8 mouse cellular contexts compared by ENCODE assay signal in the genomic region with DNA sequence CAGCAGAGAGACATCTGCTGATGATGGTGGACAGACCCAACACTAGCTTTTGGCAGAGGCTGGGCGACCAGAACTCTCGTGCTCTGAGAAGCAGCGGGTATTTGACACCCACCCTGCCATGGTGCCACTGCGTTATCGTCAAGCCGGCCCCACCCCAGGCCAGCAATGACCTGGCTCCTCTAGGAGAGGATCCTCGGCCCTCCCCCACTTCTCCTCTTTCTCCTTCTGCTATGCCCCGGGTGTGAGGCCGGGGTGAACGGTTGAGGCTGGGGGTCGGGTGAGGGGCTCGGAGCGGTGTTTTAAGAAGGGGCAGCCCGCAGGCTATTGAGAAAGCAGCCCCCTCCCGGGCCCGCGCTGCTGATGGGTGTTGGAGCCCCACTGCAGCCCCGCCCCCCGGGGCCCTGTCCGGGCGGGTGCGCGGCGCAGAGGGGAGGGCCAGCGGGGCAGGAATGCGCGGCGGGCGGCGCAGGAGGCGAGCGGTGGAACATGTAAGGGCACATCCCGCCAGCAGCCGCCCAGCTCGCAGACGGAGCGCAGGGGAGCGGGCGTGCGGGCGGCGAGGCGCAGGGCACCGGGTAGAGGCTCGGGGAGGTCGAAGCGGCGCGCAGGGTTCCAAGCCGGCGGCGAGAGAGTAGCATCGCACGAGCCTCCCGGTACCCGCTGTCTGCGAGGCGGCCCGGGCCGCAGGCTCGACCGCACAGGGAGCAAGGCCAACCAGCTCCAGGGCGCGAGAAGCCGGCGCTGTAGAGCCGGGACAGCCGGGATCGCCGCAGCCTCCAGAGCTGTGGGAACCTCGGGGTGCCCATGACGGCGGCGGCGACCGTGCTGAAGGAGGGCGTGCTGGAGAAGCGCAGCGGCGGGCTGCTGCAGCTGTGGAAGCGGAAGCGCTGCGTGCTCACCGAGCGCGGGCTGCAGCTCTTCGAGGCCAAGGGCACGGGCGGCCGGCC. TPM values are rescaled to one million over a fixed set of nuclear protein-coding genes. Genes with fewer than 3 reads are reported as not detected.
DNase-seq lines count a peak whose midpoint lies in the region; ATAC-seq and TF ChIP-seq lines count a peak whose summit lies in the region.

A gene (plus strand): TSS at position 475 of the 947 bp plus-strand sequence.

- peaks cover 26% of the 10 kb centered on the region for H3K4me1 ChIP-seq in limb, embryonic 14.5 days (ENCODE audit: control insufficient read depth, insufficient read depth, low read length)
- H3K4me1 ChIP-seq in midbrain, embryonic 15.5 days = peaks cover 21% of the 10 kb centered on the region
- peaks cover 26% of the 10 kb centered on the region; the same call in 1 of the 2 replicates for H3K4me1 ChIP-seq in stomach, embryonic 14.5 days (ENCODE audit: control insufficient read depth, insufficient read depth, low read length)

- peak within 1 kb of the TSS; percentile 88 for H3K27ac ChIP-seq in limb, embryonic 14.5 days (replicated peaks; ENCODE audit: low read depth, low read length)
- peak within 1 kb of the TSS; percentile 73 for H3K27ac ChIP-seq in midbrain, embryonic 15.5 days
- peak within 1 kb of the TSS; percentile 92 for H3K27ac ChIP-seq in stomach, embryonic 14.5 days (ENCODE audit: low read length)

- peak within 1 kb of the TSS; percentile 78 for H3K4me3 ChIP-seq in limb, embryonic 14.5 days (replicated peaks; ENCODE audit: low read length)
- H3K4me3 ChIP-seq in midbrain, embryonic 15.5 days = peak within 1 kb of the TSS; percentile 59
- peak within 1 kb of the TSS; percentile 78 for H3K4me3 ChIP-seq in stomach, embryonic 14.5 days (ENCODE audit: low read depth, low read length)

- H3K27me3 ChIP-seq in limb, embryonic 14.5 days (ENCODE audit: control insufficient read depth, insufficient read depth, low read length) = no peaks in the 10 kb centered on the region
- peaks cover 3% of the 10 kb centered on the region; the same call in 1 of the 2 replicates for H3K27me3 ChIP-seq in midbrain, embryonic 15.5 days (replicated peaks)
- H3K27me3 ChIP-seq in stomach, embryonic 14.5 days (ENCODE audit: control insufficient read depth, insufficient read depth, low read length) = no peaks in the 10 kb centered on the region

- H3K36me3 ChIP-seq in limb, embryonic 14.5 days (ENCODE audit: control insufficient read depth, insufficient read depth, low read length) = peaks cover 25% of the 10 kb centered on the region
- no peaks in the 10 kb centered on the region for H3K36me3 ChIP-seq in midbrain, embryonic 15.5 days (replicated peaks)
- H3K36me3 ChIP-seq in stomach, embryonic 14.5 days (ENCODE audit: control insufficient read depth, insufficient read depth, low read length) = peaks cover 14% of the 10 kb centered on the region

- peak within 1 kb of the TSS; percentile 91 for H3K4me2 ChIP-seq in limb, embryonic 14.5 days (replicated peaks; ENCODE audit: low read depth, low read length, severe bottlenecking)
- peak within 1 kb of the TSS; percentile 92 for H3K4me2 ChIP-seq in midbrain, embryonic 15.5 days
- peak within 1 kb of the TSS; percentile 81 for H3K4me2 ChIP-seq in stomach, embryonic 14.5 days (replicated peaks; ENCODE audit: low read depth, low read length)

- peak within 1 kb of the TSS; percentile 89 for H3K9ac ChIP-seq in limb, embryonic 14.5 days (ENCODE audit: low read depth, low read length, severe bottlenecking)
- peak within 1 kb of the TSS; percentile 65 for H3K9ac ChIP-seq in midbrain, embryonic 15.5 days
- H3K9ac ChIP-seq in stomach, embryonic 14.5 days (replicated peaks; ENCODE audit: low read depth, low read length) = peak within 1 kb of the TSS; percentile 90

- TF ChIP-seq POLR2A in limb, embryonic 14.5 days (IDR thresholded peaks at IDR 0.05; ENCODE audit: borderline replicate concordance, extremely low read depth, insufficient read depth, insufficient read length) = 0 out of 2 replicates have a peak, but pooled peaks have one; percentile 61

- H3K9me3 ChIP-seq in limb, embryonic 14.5 days (ENCODE audit: control insufficient read depth, low read length) = no peaks in the 10 kb centered on the region
- no peaks in the 10 kb centered on the region for H3K9me3 ChIP-seq in midbrain, embryonic 15.5 days
- H3K9me3 ChIP-seq in stomach, embryonic 14.5 days (ENCODE audit: control insufficient read depth, low read depth, low read length) = no peaks in the 10 kb centered on the region

- WGBS in limb, embryonic 14.5 days = 1% methylated on average over 52 of the region's 90 CpGs
- WGBS in midbrain, embryonic 15.5 days = under 1% methylated on average over 88 of the region's 90 CpGs
- WGBS in stomach, embryonic 14.5 days = under 1% methylated on average over 78 of the region's 90 CpGs

- peak; percentile 75 for ATAC-seq in frontal cortex, adult (ENCODE audit: low TSS enrichment)
- ATAC-seq in limb, embryonic 14.5 days (ENCODE audit: low FRiP score, low read depth) = peak; percentile 87
- ATAC-seq in midbrain, embryonic 15.5 days (replicated peaks) = peak; percentile 91
- ATAC-seq in stomach, embryonic 14.5 days (ENCODE audit: insufficient number of reproducible peaks, insufficient read depth, low FRiP score, low read depth) = peak; percentile 90

- no peak for DNase-seq in frontal cortex, postnatal 14 days (ENCODE audit: low spot score in 2 of 2)
- peak; percentile 63 for DNase-seq in embryo, embryonic 11.5 days (ENCODE audit: low read depth, low spot score)
- peak; percentile 84 to 90 for DNase-seq in heart, adult 18-20 months
- DNase-seq in kidney, adult 18-20 months = peak; percentile 72
- peak; percentile 74 for DNase-seq in limb, embryonic 14.5 days (ENCODE audit: low spot score)

RNA-seq across cellular contexts. Expression of the gene that starts here (rescaled TPM):
- 10 to 100 TPM; 11.0 to 11.7 TPM for total RNA-seq in heart, adult 18-20 months (2021)
- 60.6 and 69.1 TPM in 2 replicates for polyA plus RNA-seq in limb, embryonic 14.5 days (2012; rRNA removed)
- polyA plus RNA-seq in limb, embryonic 14.5 days (2014; fragmentation: Nextera tagmentation; extraction: Ambion mirVana) = 85.1 and 87.4 TPM in 2 replicates
- polyA plus RNA-seq in midbrain, embryonic 15.5 days (2015; fragmentation: Nextera tagmentation; extraction: Ambion mirVana) = 27.6 and 31.4 TPM in 2 replicates
- 82.1 and 86.8 TPM in 2 replicates for polyA plus RNA-seq in stomach, embryonic 14.5 days (2014; fragmentation: Nextera tagmentation; extraction: Ambion mirVana)

Comparison
In these comparisons a context has a peak if more than half of its experiments do, and no peak if none do; other contexts are left out.
1. DNase-seq: peak in embryo, embryonic 11.5 days (single experiment), heart, adult 18-20 months (2 of 2), kidney, adult 18-20 months (single experiment) and limb, embryonic 14.5 days (single experiment); none in frontal cortex, postnatal 14 days (0 of 2).
2. Peak in every context shown above with its lines, with median percentiles within 50 percentile points of each other: ATAC-seq, H3K27ac ChIP-seq, H3K4me2 ChIP-seq, H3K4me3 ChIP-seq and H3K9ac ChIP-seq.